Mouse (Mus musculus) adrenal gland, postnatal 10 days (tissue): ENCODE data around the gene Tarbp1. TPM values are rescaled to one million over a fixed set of nuclear protein-coding genes. Genes with fewer than 3 reads are reported as not detected.
"Not testable (repeated sequence)": the region's sequence is repeated elsewhere in the genome, so short reads cannot be mapped to it uniquely, and the experiment has no call there.

Experiments used
- DNase-seq: peaks from one replicate; pipeline ENCODE4 v3.0.0; 2021; ENCODE audit warnings: mixed read lengths
- total RNA-seq, 2 experiments: library from RNA; stranded (reverse); gene quantifications; 2 replicates each; pipeline ENCODE4 v1.2.3; 2021

The Tarbp1 gene
- total RNA-seq, 2 experiments from 2014 or later, result 8.7 to 9.8 TPM

DNA sequence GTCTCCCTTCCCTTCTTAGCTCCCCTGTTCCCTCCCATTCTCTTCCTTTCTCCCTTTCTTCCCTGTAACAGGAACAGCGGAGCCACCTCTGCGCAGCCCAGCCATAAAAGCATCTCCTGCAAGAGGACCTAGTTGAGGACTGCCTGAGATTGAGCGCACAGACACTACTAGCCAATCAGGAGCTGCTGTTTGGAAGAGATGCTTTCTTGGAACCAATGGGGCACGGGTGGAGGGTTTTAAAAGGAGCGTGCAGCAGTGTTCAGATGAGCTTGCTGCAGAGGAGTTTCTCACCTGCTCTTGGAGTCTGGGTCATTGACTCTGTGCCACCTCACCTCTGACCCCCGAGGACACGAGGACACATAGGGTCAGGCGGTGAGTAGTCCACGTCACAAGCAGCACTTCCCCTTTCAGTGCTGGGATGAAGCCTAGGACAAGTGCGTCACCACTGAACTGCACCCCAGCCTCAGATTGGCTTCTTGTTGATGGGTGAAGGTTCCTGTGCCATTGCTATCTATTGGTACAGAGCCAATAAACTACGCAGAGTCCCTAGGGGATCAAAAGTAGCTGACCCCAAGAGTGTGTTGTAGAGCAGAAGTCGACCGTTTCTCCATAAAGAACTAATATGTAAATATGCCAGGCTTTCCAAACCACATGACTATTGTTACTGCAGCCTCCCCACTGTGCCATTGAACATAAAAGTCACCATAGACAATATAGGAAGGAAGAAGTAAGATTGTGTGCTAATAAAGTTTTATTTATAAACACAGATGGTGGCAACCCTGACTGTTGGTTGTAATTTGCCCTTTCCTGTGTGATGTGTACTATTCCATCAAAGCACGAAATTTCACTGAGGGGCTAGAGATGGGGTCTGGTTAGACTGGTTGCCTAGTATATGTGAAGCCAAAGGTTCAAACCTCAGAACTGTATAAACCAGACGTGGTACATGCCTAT lies 19.6 kb upstream of the Tarbp1 start:
- DNase-seq, result no peak

DNA sequence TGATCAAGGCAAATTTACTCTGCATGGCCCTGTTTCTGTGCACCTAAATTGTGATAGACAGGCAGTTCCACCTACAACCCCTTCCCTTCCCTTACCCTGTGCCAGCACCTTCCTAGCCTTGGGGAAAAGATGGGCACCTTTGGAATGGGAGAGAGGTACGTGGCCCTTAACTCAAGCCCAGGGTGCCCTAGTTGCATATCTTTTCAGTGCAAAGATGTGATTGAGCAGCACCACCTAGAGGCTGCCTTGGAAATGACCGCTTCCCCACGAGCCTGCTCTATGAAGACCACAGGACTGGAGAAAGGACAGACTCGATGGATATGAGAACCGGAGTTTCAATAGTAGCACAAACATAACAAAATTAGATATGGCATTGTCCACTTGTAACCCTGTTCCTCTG lies 8.1 kb upstream of the Tarbp1 start:
- DNase-seq, result peak; percentile 87

DNA sequence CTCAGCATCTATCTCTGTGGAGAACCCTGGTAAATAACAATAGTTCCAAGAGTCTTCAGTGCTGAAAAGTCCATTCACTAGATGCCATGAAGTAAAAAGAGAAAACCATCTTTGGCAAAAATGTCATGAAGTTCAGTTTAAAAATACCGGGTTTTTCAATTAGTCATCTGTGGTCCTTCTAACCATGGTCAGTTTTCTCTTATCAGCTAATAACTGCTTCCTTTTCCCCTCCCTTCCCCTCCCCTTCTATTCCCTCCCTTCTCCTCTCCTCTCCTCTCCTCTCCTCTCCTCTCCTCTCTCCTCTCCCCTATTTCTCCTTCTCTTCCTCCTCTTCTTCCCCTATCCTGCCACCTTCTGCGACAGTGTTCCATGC lies 7.5 kb upstream of the Tarbp1 start:
- DNase-seq, result no peak

DNA sequence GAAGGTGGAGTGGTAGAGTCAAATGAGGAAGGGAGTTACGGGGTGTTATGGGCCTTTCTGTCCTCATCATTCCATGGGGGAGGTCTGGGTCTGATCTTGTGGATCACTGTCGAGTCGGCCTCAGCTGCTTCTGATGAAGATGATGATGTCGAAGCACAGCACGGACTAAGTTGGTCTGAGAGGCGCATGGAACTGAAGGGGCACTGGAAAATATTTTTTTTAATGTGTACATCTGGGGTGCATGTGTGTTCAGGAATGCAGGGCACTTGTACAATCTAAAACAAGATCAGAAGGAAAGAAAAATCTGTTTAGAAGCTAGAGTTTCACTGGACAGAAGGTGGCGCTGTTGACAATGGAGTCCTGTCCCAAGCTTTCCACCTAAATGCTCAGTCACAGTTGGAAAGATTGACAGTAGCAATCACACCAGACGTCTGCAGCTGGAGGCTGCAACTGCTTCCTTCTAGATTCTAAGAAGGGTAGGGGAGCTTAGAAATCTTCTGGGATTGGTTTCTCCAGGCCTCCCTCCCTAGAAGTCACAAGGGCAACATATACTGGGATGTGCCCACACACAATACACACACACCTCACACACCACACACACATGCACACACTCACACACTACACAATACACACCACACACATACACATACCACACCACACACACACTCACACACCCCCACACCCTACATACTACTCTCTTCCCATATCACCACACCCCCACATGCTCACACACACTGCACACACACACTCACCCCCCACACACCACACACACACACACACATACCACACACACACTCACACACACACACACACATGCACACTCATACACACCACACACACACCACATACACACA lies 6.9 kb upstream of the Tarbp1 start:
- peak; percentile 77 for DNase-seq

DNA sequence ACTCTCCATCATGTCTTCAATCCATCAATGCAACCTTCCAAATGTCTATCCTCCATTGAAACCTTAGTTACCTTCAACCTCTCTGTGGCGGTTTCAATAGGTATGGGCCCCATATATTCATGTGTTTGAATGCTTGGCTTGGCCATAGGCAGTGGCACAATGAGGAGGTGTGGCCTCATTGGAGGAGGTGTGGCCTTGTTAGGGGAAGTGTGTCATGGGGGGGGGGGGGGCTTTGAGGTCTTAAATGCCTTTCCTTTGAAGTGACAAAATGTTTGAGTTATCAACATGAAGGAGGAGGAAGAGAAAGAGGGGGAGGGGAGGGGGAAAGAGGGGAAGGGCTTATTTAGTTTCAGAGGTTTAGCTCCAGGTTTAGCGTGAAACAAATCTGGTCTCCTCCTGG lies 5.5 kb upstream of the Tarbp1 start:
- no peak for DNase-seq

DNA sequence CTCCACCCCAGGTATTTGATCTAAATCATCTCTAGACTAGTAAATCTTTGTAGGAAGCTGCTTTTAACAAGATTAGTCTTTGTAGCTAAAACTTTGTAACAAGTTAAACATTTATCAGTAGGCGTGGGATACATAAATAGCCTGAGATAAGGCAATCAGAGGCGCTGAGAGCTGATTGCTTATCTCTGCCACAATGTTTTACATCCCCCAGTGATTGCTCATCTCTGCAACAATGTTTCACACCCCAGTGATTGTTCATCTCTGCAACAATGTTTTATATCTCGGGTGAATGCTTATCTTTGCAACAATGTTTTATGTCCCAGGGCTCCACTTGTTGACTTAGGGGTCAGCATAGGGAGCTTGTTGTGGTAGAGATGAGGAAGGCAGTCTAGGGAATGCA lies 3.8 kb upstream of the Tarbp1 start:
- no peak for DNase-seq

DNA sequence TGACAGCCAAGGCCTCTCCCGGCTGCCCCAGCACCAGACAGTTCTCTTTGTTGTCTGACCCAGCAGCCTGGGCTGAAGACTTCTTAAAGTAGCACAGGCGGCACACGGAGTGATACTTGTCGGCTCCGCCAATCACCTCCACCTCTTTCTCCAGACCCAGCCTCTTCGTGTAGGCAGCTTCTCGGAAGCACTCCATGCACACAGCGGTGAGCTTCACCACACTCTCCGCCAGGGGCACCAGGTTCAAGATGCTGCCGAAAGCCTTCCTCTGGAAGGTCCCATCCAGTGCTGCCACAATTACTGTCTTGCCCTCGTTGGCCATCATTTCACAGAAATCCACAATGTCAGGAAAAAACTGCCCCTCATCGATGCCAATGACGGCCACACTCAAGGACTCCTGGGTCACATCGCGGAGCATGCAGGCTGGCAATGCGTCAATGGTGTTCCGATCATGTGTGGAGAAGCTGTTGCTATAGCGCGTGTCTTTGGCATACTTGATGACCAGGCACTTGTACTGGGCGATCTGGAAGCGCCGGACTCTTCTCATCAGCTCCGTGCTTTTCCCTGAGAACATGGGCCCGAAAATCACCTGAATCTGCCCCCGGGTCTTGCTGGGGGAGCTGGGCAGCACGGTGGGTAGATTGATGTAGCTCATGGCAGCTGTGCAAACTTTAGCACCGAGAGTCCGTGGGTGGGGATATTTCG lies 1.4 kb upstream of the Tarbp1 start:
- DNase-seq, result not testable (repeated sequence)

DNA sequence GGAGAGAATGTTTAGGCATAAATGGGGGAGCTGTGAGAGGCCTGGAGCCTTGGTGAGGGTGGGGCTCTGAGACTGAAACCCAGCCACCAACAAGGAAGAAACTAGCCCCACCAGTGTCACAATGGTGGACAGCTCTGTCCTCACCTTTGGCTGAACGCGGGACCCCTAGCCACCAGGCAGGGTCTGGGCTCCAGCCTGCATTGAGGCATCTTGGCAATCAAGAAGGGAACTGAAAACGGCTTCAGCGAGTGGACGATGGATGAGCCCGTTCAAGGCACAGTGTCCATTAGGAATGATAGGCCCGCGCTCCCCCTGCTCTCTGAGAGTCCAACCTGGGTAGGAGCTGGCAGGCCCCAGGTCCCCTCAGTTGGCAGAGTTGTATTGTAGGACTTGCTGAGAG lies 873 bp upstream of the Tarbp1 start:
- not testable (repeated sequence) for DNase-seq

DNA sequence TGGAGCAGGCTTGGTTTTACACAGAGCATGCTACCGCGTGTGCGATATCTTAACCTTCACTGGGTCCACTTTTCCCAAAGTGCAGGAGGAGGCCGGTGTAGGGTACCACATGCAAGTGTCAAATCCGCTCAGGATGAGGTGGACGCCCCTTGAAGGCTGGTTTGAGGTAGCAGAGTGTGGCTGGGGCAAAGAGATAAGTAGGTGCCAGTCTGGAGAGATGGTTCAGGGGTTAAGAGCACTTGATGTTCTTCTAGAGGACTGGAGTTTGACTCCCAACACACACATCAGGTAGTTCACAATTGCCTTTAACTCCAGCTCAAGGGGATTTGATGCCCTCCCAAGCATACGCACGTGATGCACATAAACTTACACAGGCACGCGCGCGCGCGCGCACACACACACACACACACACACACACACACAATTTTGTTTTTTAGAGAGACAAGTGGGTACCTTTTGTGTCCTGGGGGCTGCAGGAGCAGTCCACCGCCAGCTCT lies 1.0 kb downstream of the Tarbp1 start:
- DNase-seq, result no peak

DNA sequence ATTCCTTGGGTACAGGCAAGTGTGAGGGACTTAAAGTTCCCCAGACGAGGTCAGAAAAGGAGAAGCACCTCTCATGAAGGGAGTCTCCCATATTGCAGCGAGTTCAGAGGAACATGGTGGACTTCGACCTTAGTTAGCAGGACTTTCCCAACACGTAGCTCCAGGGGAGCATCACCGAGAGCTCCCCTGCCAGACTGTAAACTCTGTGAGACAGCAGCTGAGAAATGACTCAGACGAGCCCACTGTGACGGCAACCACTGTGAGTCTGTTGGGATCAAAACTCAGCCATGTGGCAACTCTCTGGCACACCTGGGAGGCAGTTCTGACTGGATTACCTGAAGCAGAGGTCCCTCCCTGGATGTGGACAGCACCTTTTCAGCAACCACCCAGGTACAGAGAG lies 10.8 kb downstream of the Tarbp1 start:
- no peak for DNase-seq

DNA sequence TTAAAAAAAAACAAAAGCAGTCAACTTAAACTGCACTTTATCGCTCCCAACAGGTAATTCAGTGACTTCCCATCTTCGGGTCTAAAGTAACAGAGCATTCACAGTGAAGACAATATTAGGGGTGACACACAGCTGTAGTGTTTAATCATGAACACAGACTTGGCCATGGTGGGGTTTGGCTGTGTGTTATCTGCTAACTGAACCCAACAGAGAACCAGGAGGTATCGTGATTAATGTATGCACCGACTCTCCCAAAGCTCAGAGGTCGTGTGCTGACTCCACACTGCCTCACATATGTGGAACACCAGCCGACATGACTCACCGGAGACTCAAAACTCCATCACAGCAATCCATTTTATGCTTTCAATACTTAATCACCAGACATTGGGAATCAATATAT lies 13.1 kb downstream of the Tarbp1 start:
- DNase-seq, result no peak

DNA sequence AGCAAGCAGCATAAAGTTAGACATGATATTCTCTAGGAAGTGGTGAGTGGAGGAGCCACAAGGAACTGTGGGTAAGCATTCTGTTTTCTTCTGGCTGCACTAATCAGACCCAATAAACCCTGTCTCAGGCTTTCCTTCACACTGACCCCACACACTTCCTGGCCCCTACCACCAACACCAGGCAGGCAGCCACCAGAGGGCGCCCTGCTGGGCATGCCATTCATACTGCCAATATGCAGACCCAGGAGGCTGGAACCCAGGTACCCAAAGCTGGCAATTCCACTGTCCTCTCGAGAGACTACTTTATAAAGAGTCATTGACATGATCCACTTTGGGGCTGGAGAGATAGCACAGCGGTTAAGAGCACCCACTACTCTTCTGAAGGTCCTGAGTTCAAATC lies 14.6 kb downstream of the Tarbp1 start:
- DNase-seq, result peak; percentile 80

DNA sequence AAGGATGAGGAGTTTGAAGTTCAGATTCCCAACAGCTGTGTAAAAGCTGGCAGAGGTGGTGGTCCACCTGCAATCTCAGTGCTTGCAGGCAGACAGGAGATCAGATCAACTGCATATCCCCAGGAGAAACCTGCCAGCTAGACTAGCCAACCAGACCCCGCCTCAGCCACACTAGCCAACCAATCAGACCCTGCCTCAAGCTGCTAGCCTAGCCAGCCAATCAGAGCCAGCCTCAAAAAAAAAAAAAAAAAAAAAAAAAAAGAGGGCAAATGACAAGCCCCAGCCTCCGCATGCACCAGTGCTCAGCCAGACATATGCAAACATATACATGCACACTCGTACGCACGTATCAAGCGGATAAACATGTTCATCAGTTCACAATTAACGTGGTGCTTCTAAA lies 19.5 kb downstream of the Tarbp1 start:
- no peak for DNase-seq

DNA sequence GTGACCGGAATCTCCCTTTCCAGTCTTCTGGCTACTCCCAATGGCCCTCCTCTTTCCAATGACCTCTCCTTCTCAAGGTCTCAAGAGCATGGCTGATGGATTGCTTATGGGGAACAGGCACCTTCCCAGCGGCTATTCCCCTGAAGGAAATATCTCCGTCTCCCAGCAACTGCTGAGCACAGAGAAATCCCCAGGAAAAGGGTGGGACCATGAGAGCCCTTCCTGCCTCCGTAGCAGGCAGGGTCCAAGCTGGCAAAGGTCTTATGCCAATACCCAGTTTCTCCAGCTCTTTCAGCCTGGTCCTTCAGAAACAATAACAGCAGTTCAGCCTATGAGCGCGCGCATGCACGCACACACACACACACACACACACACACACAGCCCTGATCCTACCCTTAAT lies 23.7 kb downstream of the Tarbp1 start:
- no peak for DNase-seq

DNA sequence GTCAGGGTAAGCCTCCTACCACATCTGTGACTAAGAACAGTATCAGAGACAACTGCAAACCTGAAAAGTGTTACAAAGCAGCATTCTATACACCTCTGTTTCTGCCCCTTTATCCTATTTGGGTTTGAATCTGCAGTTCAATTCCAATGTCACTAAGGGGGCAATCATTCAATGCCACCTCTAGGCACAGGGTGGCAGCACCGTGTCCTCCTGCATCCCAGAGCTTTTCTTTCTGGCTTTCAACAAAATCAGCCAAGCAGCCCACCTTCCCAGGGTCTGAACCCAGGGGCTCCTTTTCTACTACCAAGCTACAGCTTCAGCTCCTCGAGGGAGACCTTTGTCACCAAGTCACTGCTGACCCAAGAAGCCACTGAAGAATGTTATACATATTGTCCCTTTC lies 35.9 kb downstream of the Tarbp1 start:
- DNase-seq, result no peak

DNA sequence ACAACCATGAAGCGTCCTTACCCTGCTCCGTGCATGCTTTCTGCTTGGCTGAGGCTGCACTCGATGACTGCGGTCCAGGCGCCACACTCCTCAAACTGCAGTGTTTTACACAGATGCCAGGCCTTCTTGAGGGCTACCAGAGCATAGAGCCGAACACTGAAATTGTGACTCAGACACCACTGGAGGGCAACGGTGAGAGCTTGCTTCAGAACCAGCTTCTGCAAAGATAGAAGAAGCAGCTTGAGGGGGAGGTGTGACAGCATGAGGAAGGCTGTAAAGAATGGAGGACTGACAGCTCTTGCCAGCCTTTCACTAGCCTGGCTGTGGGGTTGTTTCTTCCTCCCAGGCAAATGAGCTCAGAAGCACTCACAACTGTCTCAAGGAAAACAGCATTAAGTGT lies 41.0 kb downstream of the Tarbp1 start:
- no peak for DNase-seq

DNA sequence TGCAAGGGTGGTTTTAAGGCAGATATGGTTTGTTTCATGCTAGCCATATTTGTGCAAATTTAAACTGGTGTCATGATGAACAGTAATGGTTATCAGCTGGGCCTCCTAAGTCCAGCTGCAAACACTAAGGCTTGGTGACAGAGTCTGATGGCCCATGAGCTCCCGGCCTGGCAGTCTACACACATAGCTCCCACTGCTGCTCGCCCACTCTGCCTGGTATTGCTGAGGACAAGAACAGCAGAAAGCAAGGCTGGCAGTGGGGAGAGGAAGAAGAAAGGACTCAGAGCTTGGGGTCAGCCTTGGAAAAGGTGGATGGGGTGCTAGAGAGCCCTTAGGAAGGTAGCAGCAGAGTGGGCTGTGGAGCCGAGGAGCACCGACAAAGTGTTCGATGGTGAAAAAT lies 45.2 kb downstream of the Tarbp1 start:
- no peak for DNase-seq

DNA sequence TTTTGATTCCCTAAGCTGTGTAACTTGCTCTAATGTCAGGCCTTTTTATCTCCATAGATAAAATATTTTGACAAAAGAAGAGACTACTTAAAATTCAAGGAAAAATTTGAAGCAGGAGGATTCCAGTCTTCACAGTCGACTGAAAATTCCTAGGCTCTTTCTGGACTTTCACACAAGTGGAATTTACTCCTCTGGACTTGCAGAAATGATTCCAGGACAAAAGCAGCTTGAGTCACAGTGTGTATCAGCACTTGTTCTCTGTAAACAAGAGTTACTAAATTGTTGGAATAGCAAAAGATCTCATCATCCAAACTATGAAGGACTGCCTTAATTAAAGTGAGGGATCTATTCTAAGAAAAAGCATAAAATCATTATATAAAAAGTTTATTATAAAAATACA lies 49.9 kb downstream of the Tarbp1 start:
- DNase-seq, result no peak

DNA sequence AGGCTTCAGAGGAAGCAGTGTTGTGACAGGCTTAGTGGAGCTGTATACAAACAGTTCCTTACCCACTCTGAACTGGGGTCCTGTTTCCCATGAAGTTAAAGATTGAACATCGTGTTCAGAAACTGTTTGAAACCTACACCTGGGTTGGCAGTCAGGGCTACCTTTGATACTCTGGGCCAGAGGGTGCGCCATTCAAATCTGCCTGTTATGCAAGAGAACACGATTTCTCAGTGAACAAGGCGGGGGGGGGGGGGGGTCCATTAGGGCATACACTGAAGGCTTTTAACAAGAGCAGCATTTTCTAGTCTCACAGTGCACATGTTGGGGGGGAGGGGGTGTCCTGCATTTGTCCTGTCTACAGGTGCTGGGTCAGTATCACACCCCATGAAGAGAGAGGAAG lies 50.7 kb downstream of the Tarbp1 start:
- DNase-seq, result no peak

DNA sequence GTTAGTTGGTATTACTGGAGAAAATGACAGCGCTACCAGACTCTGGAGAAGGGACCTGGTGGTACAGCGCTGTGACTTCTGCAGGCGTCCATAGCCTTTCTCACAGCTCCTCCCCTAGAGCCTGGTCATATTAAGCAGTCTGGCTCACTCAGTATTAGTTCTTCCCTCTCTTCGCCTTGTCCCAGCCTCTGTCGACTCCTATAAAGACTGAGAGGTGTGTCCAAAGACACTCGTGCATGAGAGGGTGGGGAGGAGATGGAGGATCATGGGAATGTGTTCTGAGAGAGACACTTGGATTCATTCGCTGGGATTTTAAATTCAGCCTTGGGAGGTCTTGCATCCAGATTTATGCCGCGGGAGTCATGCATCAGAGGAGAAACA lies 52.0 kb downstream of the Tarbp1 start:
- no peak for DNase-seq

DNA sequence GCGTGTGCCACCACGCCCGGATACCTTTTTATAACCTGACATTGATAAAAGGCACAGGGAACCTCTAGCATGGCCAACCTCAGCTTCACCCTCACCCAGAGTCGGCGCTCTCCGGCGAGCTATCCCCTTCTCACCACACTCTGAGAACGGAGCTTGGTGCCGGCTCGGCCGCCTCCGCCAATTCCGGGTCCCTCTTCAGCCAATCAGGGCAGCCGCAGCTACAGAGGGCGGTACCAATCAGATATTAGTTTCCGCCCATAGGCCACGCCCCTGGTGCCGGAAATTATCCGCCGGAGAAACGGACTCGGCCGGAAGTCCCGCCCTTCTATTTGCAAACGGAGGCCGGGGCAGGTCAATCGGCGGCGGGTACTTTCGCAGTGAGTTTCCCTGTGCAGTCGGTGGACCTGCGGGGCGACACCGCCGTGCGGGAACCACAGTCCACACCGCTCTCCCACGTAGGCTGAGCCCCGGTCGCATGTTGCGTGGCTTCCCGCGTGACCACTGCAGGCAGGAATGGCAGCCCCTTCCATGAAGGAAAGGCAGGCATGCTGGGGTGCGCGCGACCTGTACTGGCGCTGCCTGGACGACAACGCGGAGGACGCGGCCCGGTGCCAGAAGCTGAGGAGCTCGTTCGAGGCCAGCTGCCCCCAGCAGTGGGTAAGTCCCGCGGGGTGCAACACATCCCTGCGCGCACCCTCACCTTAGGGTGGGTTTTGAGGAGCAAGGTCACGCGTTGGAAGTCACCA lies 52.5 kb downstream of the Tarbp1 start, which contains the start of gene Coa6:
Gene Coa6 (plus strand): TSS at position 342 of the 746 bp plus-strand sequence.
- peak; percentile 99 for DNase-seq

DNA sequence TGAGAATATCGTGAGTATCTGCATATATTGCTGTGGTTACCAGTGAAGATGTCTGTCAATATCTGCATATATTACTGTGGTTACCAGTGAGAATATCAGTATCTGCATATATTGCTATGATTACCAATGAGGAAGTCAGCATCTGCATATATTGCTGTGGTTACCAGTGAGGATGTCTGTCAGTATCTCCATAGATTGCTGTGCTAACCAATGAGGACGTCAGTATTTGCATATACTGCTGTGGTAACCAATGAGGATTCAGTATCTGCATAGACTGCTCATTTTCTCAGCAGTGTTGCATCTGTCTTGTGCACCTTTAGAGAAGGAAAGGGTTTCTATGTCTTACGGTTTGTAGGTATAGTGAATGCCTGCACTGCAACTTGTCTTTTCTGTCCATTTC lies 54.0 kb downstream of the Tarbp1 start:
- DNase-seq, result no peak
